Mouse (Mus musculus) embryonic facial prominence, embryonic 14.5 days (tissue): ENCODE measurements around the gene Hic1. TPM values are rescaled to one million over a fixed set of nuclear protein-coding genes. Genes with fewer than 3 reads are reported as not detected.
A peak's percentile ranks its signal among the peaks of the same experiment; 100 is the strongest.

ENCODE experiments used
- ATAC-seq: fragments of 200-750 bp; cut with Nextera tagmentation; 2 replicates; pipeline ENCODE4 v1.8.0; 2017; ENCODE audit warnings: low read depth, moderate number of reproducible peaks, moderate TSS enrichment
- DNase-seq: peaks from one replicate; pipeline ENCODE4 v3.0.0-alpha.2; 2015; ENCODE audit warnings: low spot score
- H3K27ac ChIP-seq: fragments of 300-500 bp; sonication (generic); replicated peaks from 2 replicates; pipeline ENCODE4 v1.5.1; 2014; ENCODE audit warnings: low read depth, mild to moderate bottlenecking, low read length, moderate library complexity
- H3K27me3 ChIP-seq: fragments of 300-500 bp; sonication (generic); replicated peaks from 2 replicates; pipeline ENCODE4 v1.6.1; 2014; ENCODE audit warnings: low read length; ENCODE audit not compliant: control insufficient read depth, insufficient read depth
- H3K36me3 ChIP-seq: fragments of 300-500 bp; sonication (generic); 2 replicates; pipeline ENCODE4 v1.6.1; 2014; ENCODE audit warnings: low read length, mixed read lengths; ENCODE audit not compliant: control insufficient read depth, insufficient read depth
- H3K4me1 ChIP-seq: fragments of 300-500 bp; sonication (generic); 2 replicates; pipeline ENCODE4 v1.6.1; 2014; ENCODE audit warnings: antibody characterized with exemption, low read length; ENCODE audit not compliant: control insufficient read depth, insufficient read depth
- H3K4me2 ChIP-seq: fragments of 300-500 bp; sonication (generic); 2 replicates; pipeline ENCODE4 v1.6.1; 2014; ENCODE audit warnings: low read depth, mild to moderate bottlenecking, low read length, moderate library complexity, mixed read lengths
- H3K4me3 ChIP-seq: fragments of 300-500 bp; sonication (generic); 2 replicates; pipeline ENCODE4 v1.5.1; 2014; ENCODE audit warnings: low read depth, mild to moderate bottlenecking, low read length
- H3K9ac ChIP-seq: fragments of 300-500 bp; sonication (generic); 2 replicates; pipeline ENCODE4 v1.6.1; 2014; ENCODE audit warnings: low read depth, mild to moderate bottlenecking, low read length, moderate library complexity, mixed read lengths
- H3K9me3 ChIP-seq: fragments of 300-500 bp; sonication (generic); 2 replicates; pipeline ENCODE4 v1.6.1; 2016; ENCODE audit warnings: low read length; ENCODE audit not compliant: control insufficient read depth
- WGBS: fragments of 180-500 bp; shearing (Covaris S2); extraction: QIAGEN DNeasy Blood & Tissue Kit; methylation state at CpG from one replicate; pipeline ENCODE4 v1.1.7; 2014; 5-methylcytosine and 5-hydroxymethylcytosine counted together
- polyA plus RNA-seq: library from polyadenylated mRNA; unstranded; fragments of >200 nt; fragmentation: Nextera tagmentation; extraction: Ambion mirVana; gene quantifications from 2 replicates; pipeline ENCODE4 v1.2.1, GENCODE M21; 2014

The Hic1 gene
- polyA plus RNA-seq, 1 experiment from 2014 or later = 13.1 TPM

DNA sequence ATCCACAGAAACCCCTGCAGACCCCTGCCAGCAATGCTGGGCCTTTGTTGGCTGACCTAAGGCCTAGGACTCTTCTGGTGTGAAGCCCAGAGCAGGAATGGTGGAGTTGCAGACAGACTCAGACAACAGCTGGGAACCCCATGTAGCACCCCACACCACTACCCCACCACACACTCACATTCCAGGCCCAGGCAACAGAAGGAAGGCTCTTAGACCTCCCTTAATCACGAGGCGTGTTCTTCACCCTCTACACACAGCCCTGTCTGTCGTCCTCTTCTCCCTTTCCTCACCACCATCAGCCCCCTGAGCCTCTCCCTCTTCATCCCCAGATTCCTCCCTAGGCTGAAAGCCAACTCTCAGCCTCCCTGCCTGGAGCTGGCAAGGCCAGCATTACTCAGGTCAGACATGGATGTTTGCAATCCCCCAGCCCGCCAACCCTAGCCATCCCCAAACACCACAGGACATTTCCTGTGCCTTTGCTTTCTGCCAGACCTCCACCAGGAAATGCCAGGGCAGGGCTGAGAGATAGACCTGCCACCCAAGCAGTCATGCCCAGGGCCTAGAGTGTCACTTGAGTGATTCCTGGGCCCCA, 7.8 kb downstream of the Hic1 start:
- peak; percentile 51 for DNase-seq
- Histone ChIP-seq H3K4me1 (0 out of 2 replicates have a peak, but pooled peaks cover 10% of the 10 kb centered on the region), H3K27me3 (peaks cover 32% of the 10 kb centered on the region), H3K9ac (no peak overlapping the region), H3K4me3 (no peak overlapping the region), H3K4me2 (no peak overlapping the region), H3K36me3 (peaks cover 62% of the 10 kb centered on the region), H3K27ac (peak overlapping the region; percentile 9; the same call in 1 of the 2 replicates), H3K9me3 (no peaks in the 10 kb centered on the region)
- peak; percentile 35; the same call in 1 of the 2 replicates for ATAC-seq
- WGBS = 38% methylated on average over 4 of the region's 4 CpGs

GRCm38 (mm10) chr11:75160954-75161353, 8.4 kb downstream of the Hic1 start:
- no peak overlapping the region for H3K4me3 ChIP-seq
- H3K4me1 ChIP-seq = 0 out of 2 replicates have a peak, but pooled peaks cover 7% of the 10 kb centered on the region
- H3K4me2 ChIP-seq = no peak overlapping the region
- H3K27me3 ChIP-seq = peaks cover 27% of the 10 kb centered on the region
- 72% methylated on average over 7 of the region's 7 CpGs for WGBS
- ATAC-seq = no peak
- no peak overlapping the region for H3K9ac ChIP-seq
- H3K9me3 ChIP-seq = no peaks in the 10 kb centered on the region
- no peak for DNase-seq
- H3K36me3 ChIP-seq = peaks cover 56% of the 10 kb centered on the region
- H3K27ac ChIP-seq = 0 out of 2 replicates have a peak overlapping the region, but pooled peaks have one; percentile 11

DNA sequence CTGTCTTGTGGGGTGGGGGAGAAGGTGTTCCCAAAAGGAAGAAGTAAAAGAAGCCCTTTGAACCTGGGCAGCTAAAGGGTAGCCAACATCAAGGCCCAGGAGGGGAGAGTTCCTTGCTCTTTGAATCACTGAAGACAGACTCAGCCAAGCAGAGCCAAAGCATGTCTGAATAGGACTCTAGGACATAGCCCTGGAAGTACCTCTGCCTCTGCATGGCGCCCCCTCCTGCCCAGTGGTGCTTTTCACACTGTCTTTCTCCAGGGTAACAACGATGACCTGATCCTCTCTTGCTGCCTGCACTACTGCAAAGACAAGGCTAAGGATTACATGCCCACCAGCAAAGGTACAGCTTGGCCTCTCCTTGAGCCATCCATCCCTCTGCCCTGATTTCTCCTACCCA, 9.8 kb downstream of the Hic1 start:
- DNase-seq (no peak), ATAC-seq (no peak)
- peaks cover 43% of the 10 kb centered on the region for H3K36me3 ChIP-seq
- H3K4me1 ChIP-seq = 0 out of 2 replicates have a peak, but pooled peaks cover 7% of the 10 kb centered on the region
- H3K27me3 ChIP-seq = peaks cover 13% of the 10 kb centered on the region
- no peak overlapping the region for H3K9ac ChIP-seq
- no peak overlapping the region for H3K4me2 ChIP-seq
- H3K4me3 ChIP-seq = no peak overlapping the region
- 57% methylated on average over 2 of the region's 2 CpGs for WGBS
- H3K9me3 ChIP-seq = no peaks in the 10 kb centered on the region
- H3K27ac ChIP-seq = no peak overlapping the region

DNA sequence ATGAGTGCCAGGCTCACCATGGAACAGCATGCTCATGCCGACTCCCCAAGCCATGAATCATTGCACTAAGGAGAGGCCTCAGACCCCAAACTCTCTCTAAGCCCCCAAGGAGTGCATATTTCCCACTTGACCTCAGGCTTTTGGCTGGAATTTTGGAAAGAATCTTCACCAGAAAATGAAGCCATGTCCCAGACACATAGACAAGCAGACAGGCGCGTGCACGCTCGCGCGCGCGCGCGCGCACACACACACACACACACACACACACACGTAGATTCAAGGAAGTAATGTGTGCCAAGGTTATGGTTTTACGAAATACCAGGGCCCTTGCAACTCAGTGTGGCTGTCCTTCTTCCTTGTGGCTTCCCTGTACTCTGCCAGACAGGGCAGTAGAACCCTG, 10.9 kb downstream of the Hic1 start:
- no peak overlapping the region for H3K4me3 ChIP-seq
- DNase-seq (no peak), ATAC-seq (no peak)
- H3K27me3 ChIP-seq = 0 out of 2 replicates have a peak, but pooled peaks cover 2% of the 10 kb centered on the region
- no peaks in the 10 kb centered on the region for H3K9me3 ChIP-seq
- peak overlapping the region; percentile 40; the same call in 1 of the 2 replicates for H3K27ac ChIP-seq
- no peak overlapping the region for H3K4me2 ChIP-seq
- no peak overlapping the region for H3K9ac ChIP-seq
- 78% methylated on average over 14 of the region's 14 CpGs for WGBS
- H3K4me1 ChIP-seq = 0 out of 2 replicates have a peak, but pooled peaks cover 7% of the 10 kb centered on the region
- H3K36me3 ChIP-seq = peaks cover 31% of the 10 kb centered on the region

GRCm38 (mm10) chr11:75157901-75158300, 11.4 kb downstream of the Hic1 start:
- H3K4me2 ChIP-seq = no peak overlapping the region
- DNase-seq (peak; percentile 38), ATAC-seq (no peak)
- peaks cover 26% of the 10 kb centered on the region for H3K36me3 ChIP-seq
- 31% methylated on average over 2 of the region's 2 CpGs for WGBS
- no peak overlapping the region for H3K9ac ChIP-seq
- 0 out of 2 replicates have a peak overlapping the region, but pooled peaks have one; percentile 40 for H3K27ac ChIP-seq
- H3K9me3 ChIP-seq = no peaks in the 10 kb centered on the region
- H3K4me1 ChIP-seq = 0 out of 2 replicates have a peak, but pooled peaks cover 7% of the 10 kb centered on the region
- H3K27me3 ChIP-seq = no peaks in the 10 kb centered on the region
- H3K4me3 ChIP-seq = no peak overlapping the region

DNA sequence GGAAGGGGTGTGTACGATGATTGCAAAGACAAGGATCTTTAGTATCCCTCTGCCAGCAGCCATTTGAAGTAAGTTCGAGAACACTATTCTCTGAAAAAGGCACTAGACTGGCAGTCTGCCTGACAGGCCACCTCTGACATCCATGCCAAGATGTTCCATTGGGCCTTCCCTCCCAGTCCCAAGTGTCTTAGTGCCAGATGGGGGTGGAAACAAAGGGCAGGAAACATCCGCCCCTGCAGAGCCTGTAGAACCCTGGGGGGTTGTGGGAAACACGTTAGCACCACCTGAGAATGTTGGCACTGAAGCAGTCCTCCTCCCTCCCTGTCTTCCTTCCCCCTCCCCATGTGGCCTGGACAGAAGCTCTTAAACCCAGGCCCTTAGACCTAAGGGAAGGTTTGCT, 12.3 kb downstream of the Hic1 start:
- WGBS = 35% methylated on average over 3 of the region's 4 CpGs
- Histone ChIP-seq H3K9ac (no peak overlapping the region), H3K27me3 (no peaks in the 10 kb centered on the region), H3K27ac (peak overlapping the region; percentile 41; the same call in 1 of the 2 replicates), H3K4me3 (no peak overlapping the region), H3K36me3 (peaks cover 18% of the 10 kb centered on the region), H3K4me2 (no peak overlapping the region), H3K9me3 (no peaks in the 10 kb centered on the region), H3K4me1 (0 out of 2 replicates have a peak, but pooled peaks cover 7% of the 10 kb centered on the region)
- no peak for ATAC-seq
- peak; percentile 33 for DNase-seq

DNA sequence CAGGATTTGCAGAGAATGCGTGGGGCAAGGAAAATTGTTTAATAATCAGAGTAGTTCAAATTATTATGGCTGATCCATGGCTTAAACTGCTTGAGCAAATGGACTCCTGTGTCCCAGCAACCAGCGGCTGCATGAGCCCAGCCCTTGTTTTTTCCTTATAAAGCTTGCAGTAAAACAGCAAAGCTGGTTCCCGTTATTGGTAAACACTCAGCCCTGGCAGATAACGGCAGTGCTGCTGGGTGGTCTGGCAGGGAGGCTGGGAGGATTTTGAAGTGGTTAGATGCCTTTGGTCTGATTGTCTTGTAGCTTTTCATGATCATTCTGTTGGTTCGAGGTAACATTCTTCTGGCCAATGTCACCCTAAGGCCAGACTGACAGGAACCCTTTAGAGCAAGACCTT, 12.9 kb downstream of the Hic1 start:
- no peak for ATAC-seq
- no peak overlapping the region for H3K9ac ChIP-seq

DNA sequence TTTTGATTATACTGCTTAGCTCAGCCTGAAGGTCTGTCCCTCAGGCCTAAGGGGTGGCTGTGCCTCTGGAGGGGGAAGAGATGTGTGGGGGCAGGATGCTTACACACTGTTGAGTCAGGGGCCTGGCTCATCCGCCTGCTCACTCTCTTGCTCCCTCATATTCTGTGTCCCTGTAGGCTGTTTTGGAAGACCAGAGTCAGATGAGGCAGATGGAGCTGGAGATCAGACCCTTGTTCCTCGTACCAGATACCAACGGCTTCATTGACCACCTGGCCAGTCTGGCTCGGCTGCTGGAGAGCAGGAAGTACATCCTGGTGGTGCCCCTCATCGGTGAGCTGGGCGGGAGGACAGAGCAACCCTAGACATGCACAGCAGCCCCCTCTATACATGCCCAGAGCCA, 13.3 kb downstream of the Hic1 start:
- H3K27ac ChIP-seq = no peak overlapping the region
- H3K27me3 ChIP-seq = no peaks in the 10 kb centered on the region
- WGBS = 50% methylated on average over 6 of the region's 6 CpGs
- no peak for DNase-seq
- H3K4me1 ChIP-seq = 0 out of 2 replicates have a peak, but pooled peaks cover 7% of the 10 kb centered on the region
- no peaks in the 10 kb centered on the region for H3K9me3 ChIP-seq
- peaks cover 19% of the 10 kb centered on the region for H3K36me3 ChIP-seq
- no peak for ATAC-seq
- H3K4me3 ChIP-seq = no peak overlapping the region
- H3K9ac ChIP-seq = no peak overlapping the region
- no peak overlapping the region for H3K4me2 ChIP-seq

More for the DNA sequence above, 12.9 kb downstream of the Hic1 start:
- Histone ChIP-seq H3K36me3 (peaks cover 16% of the 10 kb centered on the region), H3K4me2 (no peak overlapping the region), H3K4me1 (0 out of 2 replicates have a peak, but pooled peaks cover 7% of the 10 kb centered on the region), H3K27me3 (no peaks in the 10 kb centered on the region), H3K27ac (no peak overlapping the region; the same call in 1 of the 2 replicates), H3K4me3 (no peak overlapping the region), H3K9me3 (no peaks in the 10 kb centered on the region)
- no peak for DNase-seq
- 53% methylated on average over 5 of the region's 5 CpGs for WGBS
